Mouse (Mus musculus) liver, embryonic 12.5 days (tissue): ENCODE measurements around the gene Gdf2. TPM values are rescaled to one million over a fixed set of nuclear protein-coding genes. Genes with fewer than 3 reads are reported as not detected.

Experiments used
- ATAC-seq: fragments of 200-750 bp; cut with Nextera tagmentation; 2 replicates; pipeline ENCODE4 v1.8.0; 2017; ENCODE audit warnings: moderate number of reproducible peaks, mild to moderate bottlenecking, moderate library complexity
- H3K27ac ChIP-seq: fragments of 300-500 bp; sonication (generic); 2 replicates; pipeline ENCODE4 v1.5.1; 2016; ENCODE audit warnings: mild to moderate bottlenecking
- H3K27me3 ChIP-seq: fragments of 300-500 bp; sonication (generic); replicated peaks from 2 replicates; pipeline ENCODE4 v1.6.1; 2016; ENCODE audit warnings: mild to moderate bottlenecking, moderate library complexity
- H3K36me3 ChIP-seq: fragments of 300-500 bp; sonication (generic); 2 replicates; pipeline ENCODE4 v1.6.1; 2016; ENCODE audit warnings: mild to moderate bottlenecking, moderate library complexity
- H3K4me1 ChIP-seq: fragments of 300-500 bp; sonication (generic); 2 replicates; pipeline ENCODE4 v1.6.1; 2016
- H3K4me2 ChIP-seq: fragments of 300-500 bp; sonication (generic); 2 replicates; pipeline ENCODE4 v1.6.1; 2016; ENCODE audit warnings: mild to moderate bottlenecking, moderate library complexity
- H3K4me3 ChIP-seq: fragments of 300-500 bp; sonication (generic); 2 replicates; pipeline ENCODE4 v1.5.1; 2016; ENCODE audit warnings: mild to moderate bottlenecking, moderate library complexity
- H3K9ac ChIP-seq: fragments of 300-500 bp; sonication (generic); 2 replicates; pipeline ENCODE4 v1.6.1; 2016; ENCODE audit warnings: mild to moderate bottlenecking, moderate library complexity
- H3K9me3 ChIP-seq: fragments of 300-500 bp; sonication (generic); replicated peaks from 2 replicates; pipeline ENCODE4 v1.6.1; 2016; ENCODE audit warnings: mild to moderate bottlenecking, moderate library complexity
- WGBS: fragments of 180-500 bp; shearing (Covaris S2); methylation state at CpG from one replicate; pipeline ENCODE4 v1.1.7; 2016; ENCODE audit not compliant: insufficient replicate concordance; 5-methylcytosine and 5-hydroxymethylcytosine counted together
- polyA plus RNA-seq: library from polyadenylated mRNA; unstranded; fragments of >200 nt; fragmentation: Nextera tagmentation; extraction: Ambion mirVana; gene quantifications from 2 replicates; pipeline ENCODE4 v1.2.1, GENCODE M21; 2016

Gene Gdf2
- 14.4 and 15.0 TPM in 2 replicates for polyA plus RNA-seq

DNA sequence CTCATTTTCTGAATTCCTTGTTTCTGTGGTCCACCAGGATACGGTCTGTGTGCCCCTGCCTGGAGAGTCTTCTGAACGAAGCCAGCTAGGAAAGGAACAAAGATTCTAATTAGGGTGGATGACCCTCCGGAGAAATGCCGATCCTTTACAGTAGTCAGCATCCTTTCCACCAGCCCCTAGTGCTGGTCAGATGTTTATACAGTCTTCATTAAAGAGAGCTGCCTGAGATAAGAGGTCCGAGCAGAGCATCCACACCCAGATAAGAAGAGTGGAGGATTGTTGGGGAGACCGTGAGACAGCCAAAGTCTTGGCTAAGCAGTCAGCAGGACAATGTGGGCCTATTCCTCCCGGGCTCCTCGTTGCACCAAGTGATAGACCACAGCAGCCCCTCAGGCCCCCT lies at the start of gene Gdf2:
TSS of gene Gdf2 (plus strand) at position 301 of the 400 bp plus-strand sequence.
- Histone ChIP-seq H3K27ac (peak within 1 kb of the TSS; percentile 54), H3K36me3 (no peaks in the 10 kb centered on the region), H3K4me2 (no peak within 1 kb of the TSS)

DNA sequence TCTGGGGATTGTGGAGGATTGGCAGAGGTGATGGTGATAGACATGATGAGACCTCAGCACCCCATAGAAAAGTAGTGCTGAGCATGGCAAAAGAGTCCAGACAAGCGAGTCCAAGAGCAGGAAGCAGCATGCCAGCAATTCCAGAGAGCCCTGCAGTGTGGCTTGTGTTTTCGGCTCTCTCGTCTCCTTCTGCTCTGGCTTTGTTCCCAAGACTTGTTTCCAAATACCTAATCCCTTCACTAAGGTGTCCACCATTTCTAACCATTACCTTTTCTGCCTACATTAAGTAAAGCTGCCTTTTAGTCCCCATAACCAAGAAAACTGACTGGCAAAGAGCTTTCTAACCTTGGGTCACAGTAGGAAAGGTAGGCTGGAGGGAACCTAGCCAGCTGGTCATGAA lies 49.3 kb upstream of the Gdf2 start:
- H3K9me3 ChIP-seq: no peaks in the 10 kb centered on the region
- no peak overlapping the region for H3K27ac ChIP-seq
- WGBS: 73% methylated on average over 3 of the region's 3 CpGs
- no peak overlapping the region for H3K4me3 ChIP-seq
- no peaks in the 10 kb centered on the region for H3K36me3 ChIP-seq
- no peak overlapping the region for H3K9ac ChIP-seq
- ATAC-seq: no peak
- no peaks in the 10 kb centered on the region for H3K4me1 ChIP-seq
- H3K4me2 ChIP-seq: no peak overlapping the region
- no peaks in the 10 kb centered on the region for H3K27me3 ChIP-seq

More for the DNA sequence above, at the start of gene Gdf2:
- H3K27me3 ChIP-seq: no peaks in the 10 kb centered on the region
- H3K9ac ChIP-seq: no peak within 1 kb of the TSS
- H3K4me3 ChIP-seq: peak within 1 kb of the TSS; percentile 8
- H3K9me3 ChIP-seq: no peaks in the 10 kb centered on the region
- 0 out of 2 replicates have a peak, but pooled peaks have one; percentile 30 for ATAC-seq
- WGBS: 49% methylated on average over 8 of the region's 8 CpGs
- no peaks in the 10 kb centered on the region for H3K4me1 ChIP-seq

DNA sequence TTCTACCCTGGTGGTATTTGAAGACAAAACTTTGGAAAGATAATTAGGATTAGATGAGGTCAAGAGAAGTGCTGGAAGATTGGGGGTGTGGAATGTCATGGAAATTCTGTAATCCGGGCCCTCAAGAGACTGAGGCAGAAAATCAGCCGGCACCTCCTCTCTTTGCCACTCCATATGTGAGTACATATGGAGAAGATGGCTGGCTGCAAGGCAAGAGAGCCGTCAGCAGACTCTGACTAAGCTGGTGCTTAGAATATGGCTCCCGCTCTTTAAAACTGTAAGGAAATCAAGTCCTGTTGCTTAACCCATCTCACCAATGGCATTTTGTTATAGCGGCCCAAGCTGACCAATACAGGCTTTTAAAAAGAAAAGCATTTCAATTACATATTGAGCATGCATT lies 45.1 kb upstream of the Gdf2 start:
- Histone ChIP-seq H3K27ac (no peak overlapping the region), H3K9me3 (no peaks in the 10 kb centered on the region), H3K4me1 (no peaks in the 10 kb centered on the region), H3K4me2 (no peak overlapping the region), H3K27me3 (no peaks in the 10 kb centered on the region), H3K36me3 (no peaks in the 10 kb centered on the region), H3K4me3 (no peak overlapping the region), H3K9ac (no peak overlapping the region)
- WGBS: 68% methylated on average over 5 of the region's 5 CpGs
- ATAC-seq: no peak

DNA sequence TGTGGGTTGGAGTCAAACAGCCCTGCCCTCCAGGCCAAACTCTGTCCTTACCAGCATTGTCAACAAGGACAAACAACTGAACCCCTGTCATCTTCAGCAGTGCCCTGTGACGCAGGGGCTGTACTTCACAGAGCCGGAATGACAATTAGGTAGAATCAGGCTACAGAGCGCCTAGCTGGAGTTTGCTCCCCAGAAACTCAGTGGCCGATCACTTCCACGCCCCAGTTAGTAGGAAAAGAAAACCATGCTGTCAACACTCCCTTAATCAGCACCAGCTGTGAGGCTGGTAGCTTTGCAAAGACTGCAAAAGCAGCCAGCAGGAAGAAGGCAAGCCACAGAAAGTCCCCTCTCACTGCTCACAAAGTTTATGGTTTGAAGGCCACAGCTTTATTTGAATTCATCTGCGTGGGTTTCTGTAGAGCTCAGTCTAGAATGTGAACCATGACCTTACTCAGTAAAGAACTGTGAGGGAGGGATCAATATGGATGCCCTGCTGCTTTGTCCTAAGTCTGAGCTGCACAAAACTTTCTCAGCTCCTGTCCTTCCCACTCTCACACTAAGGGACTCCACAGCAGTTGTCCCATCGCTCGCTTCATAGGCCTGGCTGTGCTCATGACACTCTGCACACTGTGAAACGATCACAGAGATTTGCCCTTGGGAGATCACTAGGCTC lies 44.1 kb upstream of the Gdf2 start:
- H3K4me2 ChIP-seq: no peak overlapping the region
- no peak for ATAC-seq
- H3K36me3 ChIP-seq: no peaks in the 10 kb centered on the region
- WGBS: 51% methylated on average over 9 of the region's 9 CpGs
- no peak overlapping the region for H3K27ac ChIP-seq
- H3K4me3 ChIP-seq: no peak overlapping the region
- no peaks in the 10 kb centered on the region for H3K9me3 ChIP-seq
- H3K9ac ChIP-seq: no peak overlapping the region
- no peaks in the 10 kb centered on the region for H3K27me3 ChIP-seq
- no peaks in the 10 kb centered on the region for H3K4me1 ChIP-seq

DNA sequence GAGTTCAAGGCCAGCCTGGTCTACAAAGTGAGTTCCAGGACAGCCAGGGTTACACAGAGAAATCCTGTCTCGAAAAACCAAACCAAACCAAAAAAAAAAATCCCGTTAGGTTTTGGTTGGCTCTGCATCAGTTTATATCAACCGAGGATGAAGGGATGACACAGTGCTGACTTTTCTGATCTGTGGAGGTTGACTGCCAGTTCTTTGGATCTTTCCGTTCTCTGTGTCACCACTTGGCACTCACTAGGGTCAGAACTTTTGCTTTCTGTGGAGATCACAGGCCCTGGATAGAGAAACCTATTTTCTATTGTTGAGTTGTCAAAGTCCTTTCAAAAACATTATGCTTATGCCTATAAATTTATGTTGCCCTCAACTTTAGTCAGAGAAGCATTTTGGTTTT lies 38.1 kb upstream of the Gdf2 start:
- no peak overlapping the region for H3K27ac ChIP-seq
- no peak overlapping the region for H3K4me2 ChIP-seq
- no peaks in the 10 kb centered on the region for H3K27me3 ChIP-seq
- H3K9ac ChIP-seq: no peak overlapping the region
- H3K9me3 ChIP-seq: no peaks in the 10 kb centered on the region
- H3K4me3 ChIP-seq: no peak overlapping the region
- ATAC-seq: no peak
- WGBS: 66% methylated on average over 4 of the region's 4 CpGs
- H3K4me1 ChIP-seq: no peaks in the 10 kb centered on the region
- no peaks in the 10 kb centered on the region for H3K36me3 ChIP-seq

DNA sequence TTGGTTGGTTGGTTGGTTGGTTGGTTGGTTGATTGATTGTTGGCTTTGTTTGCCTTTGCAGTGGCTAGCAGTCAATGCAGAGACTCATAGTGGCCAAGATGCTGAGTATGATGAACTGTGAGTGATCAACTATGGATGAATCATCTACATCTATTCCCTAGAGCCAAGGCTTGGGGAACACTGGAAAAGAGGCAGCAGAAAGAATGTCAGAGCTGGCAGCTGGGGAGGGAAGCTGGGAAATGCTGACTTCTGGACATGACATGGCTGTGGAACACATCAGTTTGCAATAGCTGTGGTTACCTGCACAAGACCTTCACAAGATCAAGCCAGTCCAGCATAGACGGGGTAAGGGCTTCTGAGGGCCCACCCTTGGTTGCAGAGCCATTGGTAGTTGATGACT lies 37.6 kb upstream of the Gdf2 start:
- Histone ChIP-seq H3K4me3 (no peak overlapping the region), H3K36me3 (no peaks in the 10 kb centered on the region), H3K4me1 (no peaks in the 10 kb centered on the region), H3K27me3 (no peaks in the 10 kb centered on the region), H3K9me3 (no peaks in the 10 kb centered on the region), H3K9ac (no peak overlapping the region), H3K4me2 (no peak overlapping the region), H3K27ac (no peak overlapping the region)
- WGBS: 53% methylated on average over 1 of the region's 1 CpGs
- ATAC-seq: no peak

DNA sequence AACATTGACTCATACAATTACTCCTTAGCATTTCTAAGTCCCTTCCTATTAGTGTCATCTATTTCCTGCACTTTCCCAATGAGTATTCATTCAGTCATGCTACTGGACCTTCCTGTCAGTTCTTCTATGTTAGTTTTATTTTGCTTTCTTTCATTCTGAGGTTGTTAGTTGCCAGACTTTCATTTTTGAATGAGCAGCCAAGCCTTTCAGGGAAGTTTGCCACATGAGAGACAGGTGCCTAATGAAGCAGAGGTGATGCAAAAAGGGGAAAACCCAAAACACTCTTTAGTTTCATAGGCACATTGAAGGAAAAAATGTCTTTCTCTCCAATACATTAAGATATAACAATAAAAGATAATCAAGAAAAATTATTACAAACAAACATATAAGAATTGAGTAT lies 36.0 kb upstream of the Gdf2 start:
- H3K4me2 ChIP-seq: no peak overlapping the region
- H3K9me3 ChIP-seq: no peaks in the 10 kb centered on the region
- no peaks in the 10 kb centered on the region for H3K27me3 ChIP-seq
- no peaks in the 10 kb centered on the region for H3K4me1 ChIP-seq
- no peak overlapping the region for H3K4me3 ChIP-seq
- no peak overlapping the region for H3K9ac ChIP-seq
- no peak for ATAC-seq
- H3K27ac ChIP-seq: no peak overlapping the region
- no peaks in the 10 kb centered on the region for H3K36me3 ChIP-seq

DNA sequence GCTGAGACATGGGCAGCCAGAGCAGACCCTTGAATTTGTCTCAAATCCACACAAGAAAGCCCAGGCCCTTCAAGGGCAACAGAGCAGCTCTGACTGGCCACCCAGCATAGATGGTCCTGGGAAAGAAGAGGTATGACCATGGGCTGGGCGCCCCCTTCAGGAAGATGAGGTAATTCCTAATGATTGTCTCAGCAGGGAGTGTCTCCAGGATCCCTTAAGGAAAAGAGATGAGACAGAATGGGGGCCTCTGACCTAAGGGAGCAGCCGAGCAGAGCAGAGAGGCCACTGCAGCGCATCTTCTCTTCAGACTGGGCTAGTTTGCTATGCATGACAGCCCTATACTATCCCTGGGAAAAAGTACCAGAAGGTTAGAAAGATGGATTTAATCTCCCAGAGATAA lies 27.1 kb upstream of the Gdf2 start:
- no peaks in the 10 kb centered on the region for H3K4me1 ChIP-seq
- H3K4me2 ChIP-seq: no peak overlapping the region
- H3K4me3 ChIP-seq: no peak overlapping the region
- no peak for ATAC-seq
- no peaks in the 10 kb centered on the region for H3K9me3 ChIP-seq
- WGBS: 21% methylated on average over 3 of the region's 3 CpGs
- no peak overlapping the region for H3K9ac ChIP-seq
- no peaks in the 10 kb centered on the region for H3K27me3 ChIP-seq
- no peak overlapping the region for H3K27ac ChIP-seq
- H3K36me3 ChIP-seq: no peaks in the 10 kb centered on the region

DNA sequence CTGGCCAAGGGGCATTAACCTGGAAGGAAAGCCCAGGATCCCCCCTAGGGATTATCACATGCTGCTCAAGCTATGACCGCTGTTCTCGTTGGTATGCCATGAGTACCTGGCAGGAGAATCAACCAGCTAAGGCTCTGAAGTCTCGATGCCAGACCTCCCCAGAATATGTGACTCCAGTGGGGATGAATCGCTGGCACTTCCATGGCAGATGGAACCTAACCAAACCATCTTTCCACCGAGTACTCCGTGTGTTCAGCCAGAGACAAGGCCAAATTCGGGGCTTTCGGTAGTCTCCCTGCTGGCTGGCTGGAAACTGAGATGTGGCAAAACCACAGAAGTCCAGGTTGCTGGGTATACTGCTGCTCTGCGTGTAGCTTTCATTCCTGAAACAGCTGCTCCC lies 26.6 kb upstream of the Gdf2 start:
- H3K4me3 ChIP-seq: no peak overlapping the region
- whole genome bisulfite sequencing: 70% methylated on average over 9 of the region's 9 CpGs
- no peak overlapping the region for H3K27ac ChIP-seq
- H3K27me3 ChIP-seq: peaks cover 2% of the 10 kb centered on the region; the same call in 1 of the 2 replicates
- no peak overlapping the region for H3K4me2 ChIP-seq
- no peaks in the 10 kb centered on the region for H3K4me1 ChIP-seq
- H3K36me3 ChIP-seq: no peaks in the 10 kb centered on the region
- no peak for ATAC-seq
- no peaks in the 10 kb centered on the region for H3K9me3 ChIP-seq
- no peak overlapping the region for H3K9ac ChIP-seq

DNA sequence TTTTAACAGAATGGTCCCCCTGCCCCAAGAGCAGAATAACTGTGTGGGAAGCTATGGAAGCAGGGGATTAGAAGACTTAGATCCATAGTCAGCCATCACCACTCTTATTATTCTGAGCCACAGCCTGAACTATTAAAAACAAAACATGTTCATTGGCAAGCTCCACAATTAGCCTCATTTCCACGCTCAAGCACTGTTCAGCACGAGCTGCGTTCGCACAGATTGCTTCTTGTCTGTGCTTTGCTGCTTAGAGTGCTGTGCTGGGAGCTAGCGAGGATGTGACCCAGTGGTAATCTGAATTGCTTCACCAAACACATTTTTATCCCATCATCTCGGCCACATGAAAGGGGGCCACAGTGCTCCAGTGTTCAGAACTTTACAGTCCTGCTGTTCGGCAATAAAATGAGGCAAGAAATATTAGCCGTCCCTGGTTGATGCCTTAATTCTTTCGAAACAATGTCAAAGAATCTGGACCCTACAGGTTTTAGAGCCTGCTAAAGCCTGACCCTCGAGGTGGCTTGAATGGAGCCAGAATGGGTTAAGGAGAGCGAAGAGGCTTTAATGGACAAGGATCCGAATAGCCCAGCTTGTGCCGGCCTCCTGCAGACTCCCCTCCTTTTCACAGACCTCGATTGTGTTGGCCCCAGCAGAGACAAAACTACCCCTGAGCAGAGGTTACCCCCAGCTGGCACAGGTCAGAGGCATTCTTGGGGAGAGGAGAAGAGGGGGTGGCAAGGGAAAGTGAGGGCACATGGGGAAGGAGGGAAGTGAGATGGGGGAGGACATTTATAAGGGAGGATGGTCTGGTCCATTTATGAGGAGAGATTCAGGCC lies 19.9 kb upstream of the Gdf2 start:
- H3K4me3 ChIP-seq: no peak overlapping the region
- no peak overlapping the region for H3K27ac ChIP-seq
- H3K4me2 ChIP-seq: no peak overlapping the region
- H3K36me3 ChIP-seq: no peaks in the 10 kb centered on the region
- 50% methylated on average over 14 of the region's 14 CpGs for WGBS
- H3K4me1 ChIP-seq: 0 out of 2 replicates have a peak, but pooled peaks cover 3% of the 10 kb centered on the region
- peaks cover 67% of the 10 kb centered on the region for H3K27me3 ChIP-seq
- no peak overlapping the region for H3K9ac ChIP-seq
- no peaks in the 10 kb centered on the region for H3K9me3 ChIP-seq
- ATAC-seq: no peak

DNA sequence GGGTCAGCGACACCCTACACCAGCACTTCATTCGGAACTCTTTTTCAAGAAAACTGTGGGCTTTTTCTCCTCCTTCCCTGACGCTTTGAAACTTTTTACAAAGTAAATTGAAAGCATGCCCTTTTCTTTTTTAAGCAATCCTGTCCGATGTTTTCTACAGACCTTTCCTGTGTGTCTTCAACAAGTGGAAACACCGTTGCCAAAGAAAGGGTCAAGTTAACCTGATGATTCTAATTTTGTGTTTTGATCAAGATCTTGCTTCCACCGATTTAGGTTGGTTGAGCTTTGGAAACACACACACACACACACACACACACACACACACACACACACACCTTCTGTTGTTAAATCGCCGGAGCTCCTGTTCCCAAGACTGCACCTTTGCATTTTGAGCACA lies 18.1 kb upstream of the Gdf2 start:
- 23% methylated on average over 8 of the region's 8 CpGs for WGBS
- Histone ChIP-seq H3K4me2 (peak overlapping the region; percentile 68), H3K9me3 (no peaks in the 10 kb centered on the region), H3K27me3 (peaks cover 84% of the 10 kb centered on the region), H3K9ac (no peak overlapping the region), H3K4me3 (peak overlapping the region; percentile 49), H3K27ac (no peak overlapping the region), H3K36me3 (no peaks in the 10 kb centered on the region), H3K4me1 (0 out of 2 replicates have a peak, but pooled peaks cover 3% of the 10 kb centered on the region)
- ATAC-seq: no peak
